Mouse (Mus musculus) embryonic facial prominence, embryonic 13.5 days (tissue): ENCODE measurements at regions not wholly inside any gene's neighbourhood (a gene's known extent, or its start where the extent isn't known, plus 50 kb on each side); places are given as distances from the start of the nearest gene placed in this dataset.

Experiments used
- ATAC-seq: fragments of 200-750 bp; cut with Nextera tagmentation; 2 replicates; pipeline ENCODE4 v1.8.0; 2017; ENCODE audit warnings: low read depth; ENCODE audit not compliant: insufficient number of reproducible peaks, insufficient read depth, low FRiP score, low TSS enrichment
- H3K27ac ChIP-seq: fragments of 300-500 bp; sonication (generic); 2 replicates; pipeline ENCODE4 v1.5.1; 2015; ENCODE audit warnings: moderate library complexity, mild to moderate bottlenecking, inconsistent platforms
- H3K27me3 ChIP-seq: fragments of 300-500 bp; sonication (generic); 2 replicates; pipeline ENCODE4 v1.6.1; 2015; ENCODE audit warnings: mild to moderate bottlenecking, inconsistent platforms
- H3K36me3 ChIP-seq: fragments of 300-500 bp; sonication (generic); 2 replicates; pipeline ENCODE4 v1.6.1; 2015; ENCODE audit warnings: mild to moderate bottlenecking, inconsistent platforms
- H3K4me1 ChIP-seq: fragments of 300-500 bp; sonication (generic); 2 replicates; pipeline ENCODE4 v1.6.1; 2015; ENCODE audit warnings: inconsistent platforms
- H3K4me2 ChIP-seq: fragments of 300-500 bp; sonication (generic); 2 replicates; pipeline ENCODE4 v1.6.1; 2015; ENCODE audit warnings: moderate library complexity, mild to moderate bottlenecking, inconsistent platforms
- H3K4me3 ChIP-seq: fragments of 300-500 bp; sonication (generic); 2 replicates; pipeline ENCODE4 v1.5.1; 2015; ENCODE audit warnings: mild to moderate bottlenecking, inconsistent platforms
- H3K9ac ChIP-seq: fragments of 300-500 bp; sonication (generic); 2 replicates; pipeline ENCODE4 v1.6.1; 2015; ENCODE audit warnings: mild to moderate bottlenecking, inconsistent platforms
- H3K9me3 ChIP-seq: fragments of 300-500 bp; sonication (generic); 2 replicates; pipeline ENCODE4 v1.6.1; 2016; ENCODE audit warnings: inconsistent platforms
- WGBS: fragments of 180-500 bp; shearing (Covaris S2); methylation state at CpG from one replicate; pipeline ENCODE4 v1.1.7; 2015; ENCODE audit warnings: mixed read lengths; 5-methylcytosine and 5-hydroxymethylcytosine counted together

- Histone ChIP-seq H3K27me3 (no peaks in the 10 kb centered on the region), H3K4me1 (no peaks in the 10 kb centered on the region)
- WGBS, result 65% methylated on average over 1 of the region's 1 CpGs
Measured at GRCm38 (mm10) chr14:101067082-101067481, 133.0 kb downstream of the Prr30 start.

GRCm38 (mm10) chr14:101056874-101057273 is 143.3 kb downstream of the Prr30 start:
- Histone ChIP-seq H3K9me3 (no peaks in the 10 kb centered on the region), H3K27ac (no peak overlapping the region), H3K4me2 (no peak overlapping the region), H3K36me3 (no peaks in the 10 kb centered on the region), H3K4me1 (peaks cover 4% of the 10 kb centered on the region; the same call in 1 of the 2 replicates), H3K4me3 (no peak overlapping the region), H3K9ac (no peak overlapping the region), H3K27me3 (no peaks in the 10 kb centered on the region)
- ATAC-seq, result no peak
- WGBS, result 84% methylated on average over 2 of the region's 2 CpGs

More at GRCm38 (mm10) chr14:101067082-101067481, 133.0 kb downstream of the Prr30 start:
- Histone ChIP-seq H3K9ac (no peak overlapping the region), H3K9me3 (no peaks in the 10 kb centered on the region), H3K36me3 (no peaks in the 10 kb centered on the region), H3K27ac (no peak overlapping the region), H3K4me2 (no peak overlapping the region), H3K4me3 (no peak overlapping the region)
- ATAC-seq, result no peak

GRCm38 (mm10) chr14:101055915-101056314 is 144.2 kb downstream of the Prr30 start:
- H3K4me3 ChIP-seq, result no peak overlapping the region
- no peak for ATAC-seq
- H3K4me2 ChIP-seq, result no peak overlapping the region
- no peak overlapping the region for H3K9ac ChIP-seq
- H3K27me3 ChIP-seq, result no peaks in the 10 kb centered on the region
- H3K4me1 ChIP-seq, result peaks cover 9% of the 10 kb centered on the region
- H3K27ac ChIP-seq, result no peak overlapping the region
- H3K9me3 ChIP-seq, result no peaks in the 10 kb centered on the region
- no peaks in the 10 kb centered on the region for H3K36me3 ChIP-seq
- WGBS, result 24% methylated on average over 3 of the region's 3 CpGs

GRCm38 (mm10) chr14:101054786-101055185 is 145.3 kb downstream of the Prr30 start:
- Histone ChIP-seq H3K4me2 (no peak overlapping the region), H3K9me3 (no peaks in the 10 kb centered on the region), H3K4me1 (peaks cover 9% of the 10 kb centered on the region), H3K36me3 (no peaks in the 10 kb centered on the region), H3K27ac (no peak overlapping the region), H3K9ac (no peak overlapping the region), H3K27me3 (no peaks in the 10 kb centered on the region), H3K4me3 (no peak overlapping the region)
- WGBS, result 84% methylated on average over 4 of the region's 4 CpGs
- no peak for ATAC-seq

- no peak overlapping the region for H3K27ac ChIP-seq
- H3K27me3 ChIP-seq, result no peaks in the 10 kb centered on the region
- H3K9me3 ChIP-seq, result no peaks in the 10 kb centered on the region
- WGBS, result 68% methylated on average over 2 of the region's 2 CpGs
- H3K4me2 ChIP-seq, result no peak overlapping the region
- no peak overlapping the region for H3K9ac ChIP-seq
- no peak for ATAC-seq
- no peaks in the 10 kb centered on the region for H3K36me3 ChIP-seq
- H3K4me1 ChIP-seq, result peaks cover 9% of the 10 kb centered on the region
- H3K4me3 ChIP-seq, result no peak overlapping the region
Measured at GRCm38 (mm10) chr14:101052760-101053159, 147.4 kb downstream of the Prr30 start.

- Histone ChIP-seq H3K4me2 (no peak overlapping the region), H3K27ac (no peak overlapping the region), H3K4me3 (no peak overlapping the region), H3K9ac (no peak overlapping the region), H3K4me1 (peaks cover 5% of the 10 kb centered on the region), H3K9me3 (no peaks in the 10 kb centered on the region), H3K27me3 (no peaks in the 10 kb centered on the region), H3K36me3 (no peaks in the 10 kb centered on the region)
- ATAC-seq, result no peak
- WGBS, result 83% methylated on average over 2 of the region's 2 CpGs
Measured at GRCm38 (mm10) chr14:101050212-101050611, 149.9 kb downstream of the Prr30 start.

GRCm38 (mm10) chr14:101049664-101050203 is 150.4 kb downstream of the Prr30 start:
- H3K36me3 ChIP-seq, result no peaks in the 10 kb centered on the region
- H3K4me1 ChIP-seq, result peaks cover 5% of the 10 kb centered on the region
- 85% methylated on average over 4 of the region's 4 CpGs for WGBS
- H3K9ac ChIP-seq, result no peak overlapping the region
- no peaks in the 10 kb centered on the region for H3K9me3 ChIP-seq
- ATAC-seq, result no peak
- no peak overlapping the region for H3K27ac ChIP-seq
- no peak overlapping the region for H3K4me3 ChIP-seq
- no peak overlapping the region for H3K4me2 ChIP-seq
- no peaks in the 10 kb centered on the region for H3K27me3 ChIP-seq

- H3K9me3 ChIP-seq, result no peaks in the 10 kb centered on the region
- no peak overlapping the region for H3K9ac ChIP-seq
- H3K4me1 ChIP-seq, result no peaks in the 10 kb centered on the region
- no peak overlapping the region for H3K27ac ChIP-seq
- ATAC-seq, result no peak
- no peak overlapping the region for H3K4me2 ChIP-seq
- H3K27me3 ChIP-seq, result no peaks in the 10 kb centered on the region
- no peaks in the 10 kb centered on the region for H3K36me3 ChIP-seq
- 73% methylated on average over 4 of the region's 4 CpGs for WGBS
- no peak overlapping the region for H3K4me3 ChIP-seq
Measured at GRCm38 (mm10) chr14:101043494-101043893, 156.6 kb downstream of the Prr30 start.

GRCm38 (mm10) chr14:101001070-101001469 is 199.1 kb downstream of the Prr30 start:
- Histone ChIP-seq H3K4me3 (no peak overlapping the region), H3K27me3 (no peaks in the 10 kb centered on the region), H3K4me1 (no peaks in the 10 kb centered on the region), H3K9me3 (no peaks in the 10 kb centered on the region), H3K4me2 (no peak overlapping the region), H3K27ac (no peak overlapping the region), H3K9ac (no peak overlapping the region), H3K36me3 (no peaks in the 10 kb centered on the region)
- WGBS, result 52% methylated on average over 1 of the region's 1 CpGs
- ATAC-seq, result no peak

- Histone ChIP-seq H3K4me2 (no peak overlapping the region), H3K4me3 (no peak overlapping the region), H3K4me1 (no peaks in the 10 kb centered on the region), H3K9me3 (no peaks in the 10 kb centered on the region), H3K27me3 (no peaks in the 10 kb centered on the region), H3K27ac (no peak overlapping the region), H3K9ac (no peak overlapping the region), H3K36me3 (no peaks in the 10 kb centered on the region)
- ATAC-seq, result no peak
- 96% methylated on average over 5 of the region's 5 CpGs for WGBS
Measured at GRCm38 (mm10) chr14:100980754-100981153, 219.4 kb downstream of the Prr30 start.

- 59% methylated on average over 2 of the region's 2 CpGs for WGBS
- no peaks in the 10 kb centered on the region for H3K4me1 ChIP-seq
- H3K9ac ChIP-seq, result no peak overlapping the region
- no peaks in the 10 kb centered on the region for H3K9me3 ChIP-seq
- no peaks in the 10 kb centered on the region for H3K27me3 ChIP-seq
- H3K27ac ChIP-seq, result no peak overlapping the region
- no peak overlapping the region for H3K4me3 ChIP-seq
- ATAC-seq, result no peak
- H3K4me2 ChIP-seq, result no peak overlapping the region
- H3K36me3 ChIP-seq, result no peaks in the 10 kb centered on the region
Measured at GRCm38 (mm10) chr14:100978515-100978914, 221.6 kb downstream of the Prr30 start.

GRCm38 (mm10) chr14:100970970-100971369 is 229.2 kb downstream of the Prr30 start:
- WGBS, result 74% methylated on average over 2 of the region's 2 CpGs
- no peak overlapping the region for H3K4me2 ChIP-seq
- no peak for ATAC-seq

More at GRCm38 (mm10) chr14:100970970-100971369, 229.2 kb downstream of the Prr30 start:
- Histone ChIP-seq H3K4me3 (no peak overlapping the region), H3K9ac (no peak overlapping the region), H3K27ac (0 out of 2 replicates have a peak overlapping the region, but pooled peaks have one; percentile 11), H3K9me3 (no peaks in the 10 kb centered on the region), H3K27me3 (no peaks in the 10 kb centered on the region), H3K4me1 (no peaks in the 10 kb centered on the region), H3K36me3 (no peaks in the 10 kb centered on the region)
